Mouse (Mus musculus) brown adipose tissue, adult 24 weeks (tissue): ENCODE data around the gene Pld1. TPM values are rescaled to one million over a fixed set of nuclear protein-coding genes. Genes with fewer than 3 reads are reported as not detected.

Source experiments
- H3K27ac ChIP-seq: fragments of 200-500 bp; replicated peaks from 2 replicates; pipeline ENCODE4 v1.5.1; 2012; ENCODE audit warnings: low read depth, mild to moderate bottlenecking, low read length
- H3K4me1 ChIP-seq: fragments of 200-500 bp; 2 replicates; pipeline ENCODE4 v1.6.1; 2012; ENCODE audit warnings: low read length, mixed read lengths; ENCODE audit not compliant: control insufficient read depth, insufficient read depth, insufficient read length
- H3K4me3 ChIP-seq: fragments of 200-500 bp; 2 replicates; pipeline ENCODE4 v1.5.1; 2012; ENCODE audit warnings: low read depth, mild to moderate bottlenecking, low read length, moderate library complexity; ENCODE audit not compliant: insufficient read depth
- polyA plus RNA-seq: library from polyadenylated mRNA; stranded (reverse); fragments of >200 nt; gene quantifications from 2 replicates; pipeline ENCODE4 v1.2.4, GENCODE M21; 2012; ENCODE audit not compliant: missing spikeins, insufficient read depth, insufficient read length

Gene Pld1
- polyA plus RNA-seq, 1 experiment: 3.0 TPM

- no peak overlapping the region for H3K4me3 ChIP-seq
- H3K4me1 ChIP-seq: no peaks in the 10 kb centered on the region
- no peak overlapping the region for H3K27ac ChIP-seq
Observed at GRCm38 (mm10) chr3:28162346-28162745, 223.9 kb downstream of the Pld1 start.

GRCm38 (mm10) chr3:28164678-28165077 is 226.2 kb downstream of the Pld1 start:
- H3K4me3 ChIP-seq: no peak overlapping the region
- H3K4me1 ChIP-seq: no peaks in the 10 kb centered on the region
- H3K27ac ChIP-seq: no peak overlapping the region

- no peak overlapping the region for H3K27ac ChIP-seq
- no peak overlapping the region for H3K4me3 ChIP-seq
- no peaks in the 10 kb centered on the region for H3K4me1 ChIP-seq
Observed at GRCm38 (mm10) chr3:28165598-28165997, 227.1 kb downstream of the Pld1 start.

GRCm38 (mm10) chr3:28167796-28168505 is 229.5 kb downstream of the Pld1 start:
- no peak overlapping the region for H3K4me3 ChIP-seq
- no peak overlapping the region for H3K27ac ChIP-seq
- H3K4me1 ChIP-seq: peaks cover 6% of the 10 kb centered on the region; the same call in 1 of the 2 replicates

GRCm38 (mm10) chr3:28170911-28171618 is 232.6 kb downstream of the Pld1 start:
- H3K4me1 ChIP-seq: peaks cover 6% of the 10 kb centered on the region; the same call in 1 of the 2 replicates
- no peak overlapping the region for H3K27ac ChIP-seq
- no peak overlapping the region for H3K4me3 ChIP-seq

- Histone ChIP-seq H3K4me3 (no peak overlapping the region), H3K27ac (no peak overlapping the region), H3K4me1 (peaks cover 4% of the 10 kb centered on the region; the same call in 1 of the 2 replicates)
Observed at GRCm38 (mm10) chr3:28175997-28176967, 237.8 kb downstream of the Pld1 start.

- H3K27ac ChIP-seq: no peak overlapping the region
- H3K4me1 ChIP-seq: no peaks in the 10 kb centered on the region
- no peak overlapping the region for H3K4me3 ChIP-seq
Observed at GRCm38 (mm10) chr3:28178333-28178732, 239.8 kb downstream of the Pld1 start.

Other genes with a start within 250 kb of the Pld1 start
- gene Fndc3b, start 227.4 kb upstream of the Pld1 start, polyA plus RNA-seq: 6.4 and 13.2 TPM in 2 replicates
- gene Tmem212, start 42.3 kb upstream of the Pld1 start, polyA plus RNA-seq: not detected in 2 replicates